Comparison of ENCODE assay signal across 9 mouse cellular contexts in genomic region chr2:133020173-133020837, GRCm38 (mm10).
DNase-seq lines count a peak whose midpoint lies in the region; ATAC-seq lines count a peak whose summit lies in the region.
"Had no signal": no experiment of that assay in that cellular context is flagged by ENCODE, and none has a peak within 500 bp of the region (broad histone marks: within the 10 kb centered on the region; RNA-seq: fewer than 3 reads in every experiment).

No protein-coding gene starts in this region.

- 18% methylated on average over 11 of the region's 11 CpGs for WGBS in forebrain, embryonic 16.5 days
- 27% methylated on average over 11 of the region's 11 CpGs for WGBS in hindbrain, embryonic 11.5 days
- WGBS in macrophage (ENCODE audit: missing documents) = 28% methylated on average over 11 of the region's 11 CpGs

- H3K27ac ChIP-seq in forebrain, embryonic 16.5 days (ENCODE audit: low read length) = no peak overlapping the region
- H3K27ac ChIP-seq in hindbrain, embryonic 11.5 days (ENCODE audit: low read depth, low read length) = no peak overlapping the region
- H3K27ac ChIP-seq in macrophage = peak overlapping the region; percentile 33

- H3K9ac ChIP-seq in forebrain, embryonic 16.5 days (replicated peaks; ENCODE audit: low read depth, low read length) = 0 out of 2 replicates have a peak overlapping the region, but pooled peaks have one; percentile 27
- no peak overlapping the region for H3K9ac ChIP-seq in hindbrain, embryonic 11.5 days (ENCODE audit: low read depth, low read length)

- ATAC-seq in forebrain, embryonic 16.5 days = peak; percentile 93
- ATAC-seq in hindbrain, embryonic 11.5 days (ENCODE audit: low FRiP score) = peak; percentile 79
- no peak for ATAC-seq in inflammation-experienced regulatory T-cells, adult 6 months

- H3K79me2 ChIP-seq in macrophage (ENCODE audit: inconsistent target) = no peaks in the 10 kb centered on the region

- H3K4me2 ChIP-seq in forebrain, embryonic 16.5 days (ENCODE audit: low read length) = peak overlapping the region; percentile 42
- no peak overlapping the region for H3K4me2 ChIP-seq in hindbrain, embryonic 11.5 days (replicated peaks; ENCODE audit: low read depth, low read length)

- H3K27me3 ChIP-seq in forebrain, embryonic 16.5 days (replicated peaks; ENCODE audit: control insufficient read depth, insufficient read depth, low read length) = no peaks in the 10 kb centered on the region
- no peaks in the 10 kb centered on the region for H3K27me3 ChIP-seq in hindbrain, embryonic 11.5 days (ENCODE audit: control insufficient read depth, insufficient read depth, low read length)

- no peaks in the 10 kb centered on the region for H3K36me3 ChIP-seq in forebrain, embryonic 16.5 days (ENCODE audit: control insufficient read depth, insufficient read depth)
- H3K36me3 ChIP-seq in hindbrain, embryonic 11.5 days (ENCODE audit: control insufficient read depth, insufficient read depth, low read length) = no peaks in the 10 kb centered on the region
- no peaks in the 10 kb centered on the region for H3K36me3 ChIP-seq in macrophage (ENCODE audit: inconsistent target)

- peak; percentile 40 for DNase-seq in Muller cell, postnatal 12 days (ENCODE audit: inconsistent ontology term)
- DNase-seq in cerebellum, adult 11 months = peak; percentile 22
- peak; percentile 90 for DNase-seq in hindbrain, embryonic 11.5 days (ENCODE audit: low spot score)
- peak; percentile 69 to 72 for DNase-seq in layer of hippocampus, postnatal 36 days
- DNase-seq in right cerebral cortex, postnatal 14 days = peak; percentile 86

- no peaks in the 10 kb centered on the region for H3K9me3 ChIP-seq in forebrain, embryonic 16.5 days (ENCODE audit: control insufficient read depth, low read length)
- no peaks in the 10 kb centered on the region for H3K9me3 ChIP-seq in hindbrain, embryonic 11.5 days (ENCODE audit: control insufficient read depth, low read length)

- H3K4me3 ChIP-seq in forebrain, embryonic 16.5 days (replicated peaks; ENCODE audit: low read length) = no peak overlapping the region
- no peak overlapping the region for H3K4me3 ChIP-seq in hindbrain, embryonic 11.5 days (ENCODE audit: low read depth, low read length)
- no peak overlapping the region for H3K4me3 ChIP-seq in macrophage (ENCODE audit: inconsistent target)
- H3K4me3 ChIP-seq: myocyte had no signal

- no peaks in the 10 kb centered on the region for H3K4me1 ChIP-seq in forebrain, embryonic 16.5 days (replicated peaks; ENCODE audit: control insufficient read depth, insufficient read depth, low read length)
- no peaks in the 10 kb centered on the region for H3K4me1 ChIP-seq in hindbrain, embryonic 11.5 days (replicated peaks; ENCODE audit: control insufficient read depth, insufficient read depth, low read length)

Comparison
In these comparisons a context has a peak if more than half of its experiments do, and no peak if none do; other contexts are left out.
1. DNase-seq: peak in every context shown above with its lines; median percentile 90 in hindbrain, embryonic 11.5 days; 86 in right cerebral cortex, postnatal 14 days; 70 in layer of hippocampus, postnatal 36 days; 40 in Muller cell, postnatal 12 days; 22 in cerebellum, adult 11 months.